Mouse (Mus musculus) heart, adult 2 months (tissue): ENCODE data around the gene Dync1li1. TPM values are rescaled to one million over a fixed set of nuclear protein-coding genes. Genes with fewer than 3 reads are reported as not detected.

Source experiments
- DNase-seq, 2 experiments: peaks; one replicate each; pipeline ENCODE4 v3.0.0; 2021
- H3K27ac ChIP-seq: fragments of 200-600 bp; 2 replicates; pipeline ENCODE4 v1.8.1; 2022
- H3K27me3 ChIP-seq: fragments of 200-500 bp; 2 replicates; pipeline ENCODE4 v1.6.1; 2012; ENCODE audit warnings: mild to moderate bottlenecking, low read length, inconsistent platforms, mixed read lengths; ENCODE audit not compliant: control insufficient read depth, insufficient read depth
- H3K36me3 ChIP-seq: fragments of 200-500 bp; 2 replicates; pipeline ENCODE4 v1.6.1; 2012; ENCODE audit warnings: low read length, inconsistent platforms; ENCODE audit not compliant: control insufficient read depth, insufficient read depth
- H3K4me1 ChIP-seq: fragments of 200-500 bp; 2 replicates; pipeline ENCODE4 v1.6.1; 2011; ENCODE audit warnings: low read length; ENCODE audit not compliant: control insufficient read depth, insufficient read depth
- H3K4me3 ChIP-seq: fragments of 200-600 bp; 2 replicates; pipeline ENCODE4 v1.8.1; 2022
- H3K79me2 ChIP-seq: fragments of 200-500 bp; replicated peaks from 2 replicates; pipeline ENCODE4 v1.6.1; 2012; ENCODE audit warnings: mild to moderate bottlenecking, inconsistent platforms, low read length, moderate library complexity, mixed read lengths; ENCODE audit not compliant: control insufficient read depth, insufficient read depth
- H3K9ac ChIP-seq: fragments of 200-500 bp; 2 replicates; pipeline ENCODE4 v1.6.1; 2012; ENCODE audit warnings: low read depth, mild to moderate bottlenecking, control low read depth, inconsistent platforms, low read length, mixed read lengths
- CTCF ChIP-seq: fragments of 200-600 bp; IDR thresholded peaks from 2 replicates; pipeline ENCODE4 v1.8.1; 2022; ENCODE audit warnings: antibody characterized with exemption, mild to moderate bottlenecking, moderate library complexity
- EP300 ChIP-seq: fragments of 200-500 bp; IDR thresholded peaks from 2 replicates; pipeline ENCODE4 v1.6.1; 2011; ENCODE audit warnings: low read depth, low read length, control low read depth; ENCODE audit not compliant: insufficient read depth
- POLR2A ChIP-seq: fragments of 200-500 bp; IDR thresholded peaks from 2 replicates; pipeline ENCODE4 v1.6.1; 2011; ENCODE audit warnings: mild to moderate bottlenecking, low read depth, low read length, control low read depth; ENCODE audit not compliant: insufficient read depth
- WGBS: fragments of 180-500 bp; shearing (Covaris S2); methylation state at CpG from one replicate; pipeline ENCODE4 v1.1.7; 2018; 5-methylcytosine and 5-hydroxymethylcytosine counted together
- intact Hi-C: fragments of 180-260 bp; cut with DNase I; formaldehyde crosslinking; loops from one replicate; pipeline ENCODE4 v1.15.1; 2025
- polyA plus RNA-seq: library from polyadenylated mRNA; depleted of rRNA; stranded (reverse); fragments of >200 nt; gene quantifications from 2 replicates; pipeline ENCODE4 v1.2.3, GENCODE M21; 2012
- total RNA-seq, 2 experiments: library from RNA; stranded (reverse); gene quantifications; 2 replicates each; pipeline ENCODE4 v1.2.3; 2021

The Dync1li1 gene
- total and polyA plus RNA-seq, 3 experiments, result 22.4 to 68.2 (median 64.3) TPM

DNA sequence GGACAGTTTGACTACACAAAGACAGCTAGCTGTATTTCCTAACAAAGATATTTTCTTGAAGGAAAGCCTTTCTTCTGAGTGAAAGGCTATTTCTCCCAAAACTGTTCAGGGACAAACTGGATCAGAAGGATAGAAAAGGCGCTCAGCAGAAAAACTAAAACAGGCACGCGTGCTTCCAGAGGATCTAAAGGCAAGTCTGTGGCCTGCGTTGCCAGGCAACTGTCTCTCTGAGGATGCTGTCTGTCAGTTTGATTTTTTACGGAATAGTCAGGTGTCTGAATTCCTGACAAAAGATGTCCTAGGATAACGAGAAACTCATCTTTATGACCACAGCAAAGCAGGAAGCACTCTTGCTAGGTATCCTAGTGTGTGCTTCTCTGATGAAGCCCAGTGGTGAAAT, 28.1 kb upstream of the Dync1li1 start:
- 91% methylated on average over 6 of the region's 6 CpGs for WGBS
- intact Hi-C loops, result no loop called here
- Histone ChIP-seq H3K4me1 (no peaks in the 10 kb centered on the region; the same call in 1 of the 2 replicates), H3K4me3 (no peak overlapping the region), H3K27ac (no peak overlapping the region), H3K9ac (no peak overlapping the region), H3K79me2 (no peaks in the 10 kb centered on the region), H3K27me3 (no peaks in the 10 kb centered on the region), H3K36me3 (no peaks in the 10 kb centered on the region)
- DNase-seq, result no peak
- TF ChIP-seq CTCF (no peak), POLR2A (no peak), EP300 (no peak)

DNA sequence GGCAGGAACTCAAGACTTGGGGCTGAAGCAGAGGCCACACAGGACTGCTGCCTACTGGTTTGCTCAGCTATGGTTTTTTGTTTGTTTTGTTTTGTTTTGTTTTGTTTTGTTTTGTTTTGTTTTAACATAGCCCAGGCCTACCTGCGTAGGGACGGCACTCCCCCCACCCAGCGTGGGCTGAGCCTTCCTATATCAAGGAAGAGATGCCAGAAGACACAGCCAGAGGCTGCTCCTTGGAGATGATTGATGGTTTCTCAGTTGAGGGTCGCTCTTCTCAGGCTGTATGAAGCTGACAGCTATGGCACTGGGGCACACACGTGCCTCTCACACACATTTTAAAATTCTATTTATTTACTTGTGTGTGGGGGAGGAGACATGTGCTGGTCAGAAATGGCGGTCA, 27.6 kb upstream of the Dync1li1 start:
- no peak for TF ChIP-seq EP300
- TF ChIP-seq POLR2A, result no peak
- TF ChIP-seq CTCF, result no peak
- H3K9ac ChIP-seq, result no peak overlapping the region
- H3K36me3 ChIP-seq, result no peaks in the 10 kb centered on the region
- no peak overlapping the region for H3K27ac ChIP-seq
- H3K27me3 ChIP-seq, result no peaks in the 10 kb centered on the region
- H3K4me3 ChIP-seq, result no peak overlapping the region
- no peak for DNase-seq
- intact Hi-C loops, result no loop called here
- H3K4me1 ChIP-seq, result no peaks in the 10 kb centered on the region; the same call in 1 of the 2 replicates
- 75% methylated on average over 6 of the region's 6 CpGs for WGBS
- H3K79me2 ChIP-seq, result no peaks in the 10 kb centered on the region

DNA sequence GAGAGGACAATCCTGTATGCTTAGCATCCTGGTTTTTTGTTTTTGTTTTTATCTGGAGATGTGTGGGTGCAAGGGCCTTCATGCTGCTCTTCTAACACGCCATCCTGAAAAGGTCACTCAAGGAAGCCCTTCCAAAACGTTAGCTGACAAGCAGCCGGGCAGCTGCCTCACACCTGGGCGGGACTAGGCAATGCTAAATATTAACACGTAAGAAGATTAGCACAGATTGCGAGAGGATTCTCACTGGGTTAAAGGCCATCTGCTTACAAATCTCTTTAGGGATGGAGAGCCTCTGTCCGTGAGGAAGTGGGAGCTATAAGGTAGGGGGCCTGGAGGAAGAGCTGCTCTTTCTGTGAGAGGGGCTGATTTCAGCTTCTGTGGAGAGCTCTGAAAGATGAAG, 26.6 kb upstream of the Dync1li1 start:
- no peaks in the 10 kb centered on the region; the same call in 1 of the 2 replicates for H3K4me1 ChIP-seq
- no peak for DNase-seq
- H3K36me3 ChIP-seq, result no peaks in the 10 kb centered on the region
- no peak for TF ChIP-seq EP300
- no peak for TF ChIP-seq CTCF
- no peak for TF ChIP-seq POLR2A
- no peaks in the 10 kb centered on the region for H3K79me2 ChIP-seq
- WGBS, result 39% methylated on average over 7 of the region's 7 CpGs
- H3K27me3 ChIP-seq, result no peaks in the 10 kb centered on the region
- no peak overlapping the region; the same call in 1 of the 2 replicates for H3K27ac ChIP-seq
- H3K9ac ChIP-seq, result no peak overlapping the region
- no peak overlapping the region for H3K4me3 ChIP-seq
- intact Hi-C loops, result no loop called here

DNA sequence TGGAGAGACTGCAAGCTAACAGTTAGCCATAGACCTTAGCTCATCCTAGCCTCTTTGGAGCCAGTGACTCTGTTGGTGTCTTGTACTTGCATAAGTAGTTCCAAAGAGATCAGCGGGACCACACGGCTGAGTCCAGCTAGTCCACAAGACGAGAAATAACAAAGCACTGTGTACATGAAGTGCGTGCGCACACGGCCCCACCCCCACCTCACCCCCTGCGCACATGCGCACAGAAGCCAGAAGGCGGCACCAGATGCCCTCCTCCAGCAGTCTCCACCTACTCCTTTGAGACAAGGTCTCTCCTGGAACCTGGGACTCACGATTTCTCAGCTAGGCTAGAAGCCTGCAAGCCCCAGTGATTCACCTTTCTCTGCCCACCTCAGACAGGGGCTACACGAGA, 24.8 kb upstream of the Dync1li1 start:
- no peak overlapping the region for H3K9ac ChIP-seq
- WGBS, result 81% methylated on average over 11 of the region's 11 CpGs
- peak overlapping the region; percentile 77 for H3K27ac ChIP-seq
- no peaks in the 10 kb centered on the region for H3K27me3 ChIP-seq
- no peak for TF ChIP-seq POLR2A
- TF ChIP-seq EP300, result no peak
- TF ChIP-seq CTCF, result no peak
- no peak overlapping the region for H3K4me3 ChIP-seq
- intact Hi-C loops, result no loop called here
- H3K4me1 ChIP-seq, result peaks cover 5% of the 10 kb centered on the region; the same call in 1 of the 2 replicates
- H3K79me2 ChIP-seq, result no peaks in the 10 kb centered on the region
- DNase-seq, result no peak
- no peaks in the 10 kb centered on the region for H3K36me3 ChIP-seq

DNA sequence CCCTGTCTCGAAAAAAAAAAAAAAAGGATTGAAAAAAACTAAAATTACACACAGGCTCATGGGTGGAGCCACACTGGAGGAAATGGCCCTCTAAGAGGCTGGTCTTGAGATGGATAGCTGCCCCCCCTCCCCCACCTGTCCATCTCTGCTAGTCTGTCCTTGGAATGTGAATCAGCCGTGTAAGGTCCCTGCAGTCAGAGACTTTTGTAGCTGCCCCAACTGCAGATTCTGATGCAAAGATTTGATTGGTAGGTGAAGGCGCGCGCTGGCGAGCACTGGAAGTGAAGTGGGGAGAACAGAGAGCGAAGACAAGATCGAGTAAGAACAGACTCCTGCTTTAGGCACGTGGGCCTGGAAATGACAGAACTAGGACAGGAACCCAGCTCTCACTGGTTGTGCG, 21.7 kb upstream of the Dync1li1 start:
- H3K9ac ChIP-seq, result no peak overlapping the region
- DNase-seq, result no peak
- H3K4me3 ChIP-seq, result no peak overlapping the region
- 78% methylated on average over 10 of the region's 10 CpGs for WGBS
- H3K27ac ChIP-seq, result peak overlapping the region; percentile 81
- intact Hi-C loops, result no loop called here
- no peaks in the 10 kb centered on the region for H3K79me2 ChIP-seq
- TF ChIP-seq EP300, result no peak
- TF ChIP-seq POLR2A, result no peak
- TF ChIP-seq CTCF, result no peak
- no peaks in the 10 kb centered on the region for H3K36me3 ChIP-seq
- no peaks in the 10 kb centered on the region for H3K27me3 ChIP-seq
- peaks cover 5% of the 10 kb centered on the region; the same call in 1 of the 2 replicates for H3K4me1 ChIP-seq

DNA sequence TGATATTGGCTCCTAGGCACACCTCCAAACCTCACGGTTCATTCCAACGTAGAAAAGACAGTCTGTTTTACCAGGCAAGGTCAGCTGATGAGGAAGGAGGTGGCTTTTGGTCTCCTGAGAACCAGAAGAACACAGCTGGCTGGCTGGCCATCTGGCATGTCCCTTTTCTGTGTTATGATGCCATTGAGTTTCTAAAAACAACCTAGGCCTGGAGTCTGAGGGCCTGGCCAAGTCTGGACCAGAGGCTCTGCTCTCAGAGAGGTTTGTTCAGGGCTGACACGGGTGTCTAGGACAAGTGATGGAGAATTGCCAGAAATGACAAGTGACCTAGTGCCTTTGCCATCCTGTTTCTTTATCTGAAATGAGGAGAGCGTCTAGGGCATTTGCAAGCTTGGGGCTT, 20.5 kb upstream of the Dync1li1 start:
- intact Hi-C loops, result no loop called here
- H3K36me3 ChIP-seq, result no peaks in the 10 kb centered on the region
- H3K4me3 ChIP-seq, result no peak overlapping the region
- H3K27ac ChIP-seq, result peak overlapping the region; percentile 81
- WGBS, result 21% methylated on average over 4 of the region's 4 CpGs
- H3K4me1 ChIP-seq, result peaks cover 5% of the 10 kb centered on the region; the same call in 1 of the 2 replicates
- DNase-seq, result peak in 1 of 2 experiments; percentile 84
- TF ChIP-seq CTCF (no peak), EP300 (peak; percentile 48), POLR2A (no peak)
- no peaks in the 10 kb centered on the region for H3K79me2 ChIP-seq
- H3K9ac ChIP-seq, result no peak overlapping the region
- H3K27me3 ChIP-seq, result no peaks in the 10 kb centered on the region
